Mouse (Mus musculus): Measurements from ENCODE around the gene Castor2. TPM values are rescaled to one million over a fixed set of nuclear protein-coding genes. Genes with fewer than 3 reads are reported as not detected.

Gene Castor2
- total RNA-seq (2022): 10 to 100 TPM; 62.4 to 89.4 (median 68.0) TPM

- DNase-seq (ENCODE audit: low spot score in 2 of 2): peak; percentile 87 to 94
Observed at GRCm38 (mm10) chr5:134099496-134100211, at the start of gene Castor2. Gene Castor2 (plus strand): TSS chr5:134099711.

DNA sequence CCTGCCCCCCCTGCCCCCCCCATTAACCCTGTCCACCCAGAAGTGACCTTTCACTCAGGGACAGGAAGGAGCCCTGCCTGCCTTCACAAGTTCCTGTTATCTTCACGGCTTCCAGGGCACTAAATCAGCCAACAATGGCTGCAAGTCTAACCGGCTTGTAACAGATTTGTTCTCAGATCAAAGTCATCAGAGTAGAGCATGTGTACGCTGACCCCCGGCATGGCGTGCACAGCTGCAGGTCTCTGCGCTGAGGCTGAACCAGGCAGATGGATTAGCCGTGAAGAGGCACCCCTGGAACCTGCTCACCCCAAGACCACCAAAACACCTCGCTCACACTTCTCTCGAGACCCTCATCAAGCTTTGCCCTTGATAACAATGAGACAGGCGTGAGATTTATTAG lies 48.8 kb upstream of the Castor2 start:
- DNase-seq (ENCODE audit: low spot score in 2 of 2): no peak

DNA sequence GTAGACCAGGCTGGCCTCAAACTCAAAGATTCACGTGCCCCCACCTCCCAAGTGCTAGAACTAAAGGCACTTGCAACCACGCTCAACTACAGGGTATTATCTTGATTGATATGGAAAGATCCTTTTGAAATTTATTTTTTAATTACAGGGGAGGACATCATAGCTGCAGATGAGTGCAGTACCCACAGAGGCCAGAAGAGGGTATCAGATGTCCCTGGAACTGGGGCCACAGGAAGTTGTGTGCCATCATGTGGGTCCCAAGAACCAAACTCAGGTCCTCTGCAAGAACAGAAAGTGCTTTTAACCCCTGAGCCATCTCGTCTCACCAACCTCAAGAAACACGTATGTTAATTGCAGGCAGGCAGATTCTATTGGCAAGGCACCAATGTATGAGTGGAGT lies 46.9 kb upstream of the Castor2 start:
- no peak for DNase-seq (ENCODE audit: low spot score in 2 of 2)

DNA sequence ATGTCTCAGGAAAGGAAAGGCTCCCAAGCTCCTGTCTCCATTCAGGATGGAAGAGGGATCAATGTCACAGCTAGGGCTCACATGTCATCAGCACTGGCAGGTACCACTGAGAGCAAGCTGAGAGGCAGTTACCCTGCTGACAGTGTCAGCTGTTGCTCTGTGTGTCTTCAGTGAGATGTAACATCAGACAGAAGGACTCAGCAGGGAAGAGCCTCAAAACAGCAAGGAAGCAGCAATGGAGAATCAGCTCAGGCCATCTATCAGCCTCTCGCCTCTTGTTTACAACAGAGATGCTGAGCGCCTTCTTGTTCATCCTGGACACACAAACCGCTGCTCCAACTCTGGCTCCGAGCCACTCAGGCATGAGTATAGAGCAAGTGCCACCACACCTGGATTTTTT lies 45.0 kb upstream of the Castor2 start:
- DNase-seq (ENCODE audit: low spot score in 2 of 2): no peak

DNA sequence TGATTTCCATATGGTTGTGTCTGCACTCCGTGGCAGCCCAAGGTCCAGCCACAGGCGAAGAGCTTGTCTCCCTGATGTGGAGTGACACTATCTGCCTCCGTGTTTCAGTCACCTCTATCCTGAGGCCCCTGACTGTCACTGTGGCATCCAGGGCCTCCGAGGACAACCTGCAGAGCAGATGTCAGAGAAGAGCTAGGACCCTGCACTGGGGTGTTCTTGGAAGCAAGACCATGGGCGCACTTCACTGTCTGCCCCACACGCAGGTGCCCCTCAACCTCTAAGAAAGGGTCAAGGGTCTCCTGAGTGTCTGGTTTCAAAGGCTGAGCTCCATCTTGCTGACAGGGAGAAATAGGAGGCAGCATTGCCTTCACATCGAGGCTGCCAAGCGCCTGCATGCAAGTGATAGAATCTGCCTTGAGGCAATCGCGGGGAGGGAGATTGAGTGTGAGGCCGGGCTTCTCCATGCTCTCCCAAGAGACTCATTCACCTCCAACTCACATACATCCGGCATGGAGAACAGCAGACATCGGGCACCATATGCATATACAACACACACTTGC lies 40.6 kb upstream of the Castor2 start:
- no peak for DNase-seq (ENCODE audit: low spot score in 2 of 2)

GRCm38 (mm10) chr5:134063362-134064064 lies 36.0 kb upstream of the Castor2 start:
- peak; percentile 63 to 78 for DNase-seq (ENCODE audit: low spot score in 2 of 2)

GRCm38 (mm10) chr5:134066261-134066660 lies 33.2 kb upstream of the Castor2 start:
- no peak for DNase-seq (ENCODE audit: low spot score in 2 of 2)

GRCm38 (mm10) chr5:134067924-134068323 lies 31.6 kb upstream of the Castor2 start:
- DNase-seq (ENCODE audit: low spot score in 2 of 2): no peak

- no peak for DNase-seq (ENCODE audit: low spot score in 2 of 2)
Observed at GRCm38 (mm10) chr5:134073512-134074041, 25.9 kb upstream of the Castor2 start.

DNA sequence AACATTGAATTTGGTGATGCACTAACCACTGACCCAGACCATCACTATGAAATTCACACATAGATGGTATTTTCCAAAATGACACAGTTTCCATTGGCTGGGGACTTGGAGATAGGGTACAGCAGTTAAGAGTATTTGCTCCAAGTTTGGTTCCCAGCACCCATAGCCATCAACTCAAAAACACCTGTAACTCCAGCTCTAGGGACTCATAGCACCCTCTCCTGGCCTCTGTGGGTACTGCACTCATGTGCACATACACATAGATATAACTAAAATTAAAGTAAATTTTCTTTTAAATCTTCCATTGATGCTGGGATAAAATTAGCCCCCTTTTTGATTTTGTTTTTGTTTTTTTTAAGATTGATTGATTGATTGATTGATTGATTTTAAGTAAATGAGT lies 25.1 kb upstream of the Castor2 start:
- no peak for DNase-seq (ENCODE audit: low spot score in 2 of 2)

DNA sequence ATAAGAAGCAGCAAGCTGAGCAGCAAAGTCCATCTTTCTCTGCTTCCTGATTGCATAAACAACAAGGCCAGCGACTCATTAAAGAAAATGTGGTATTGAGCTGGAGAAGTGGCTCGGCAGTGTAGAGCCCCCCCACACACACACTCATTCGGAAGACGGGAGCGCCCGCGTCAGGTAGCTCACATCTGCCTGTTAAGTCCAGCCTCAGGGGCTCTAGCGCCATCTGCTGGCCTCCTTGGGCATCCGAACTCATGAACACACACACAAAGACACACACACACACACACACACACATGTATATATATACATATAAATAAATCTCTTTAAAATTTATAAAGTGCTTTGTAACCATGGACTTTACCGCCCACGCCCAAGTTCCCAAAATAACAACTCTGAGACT lies 23.3 kb upstream of the Castor2 start:
- no peak for DNase-seq (ENCODE audit: low spot score in 2 of 2)

DNA sequence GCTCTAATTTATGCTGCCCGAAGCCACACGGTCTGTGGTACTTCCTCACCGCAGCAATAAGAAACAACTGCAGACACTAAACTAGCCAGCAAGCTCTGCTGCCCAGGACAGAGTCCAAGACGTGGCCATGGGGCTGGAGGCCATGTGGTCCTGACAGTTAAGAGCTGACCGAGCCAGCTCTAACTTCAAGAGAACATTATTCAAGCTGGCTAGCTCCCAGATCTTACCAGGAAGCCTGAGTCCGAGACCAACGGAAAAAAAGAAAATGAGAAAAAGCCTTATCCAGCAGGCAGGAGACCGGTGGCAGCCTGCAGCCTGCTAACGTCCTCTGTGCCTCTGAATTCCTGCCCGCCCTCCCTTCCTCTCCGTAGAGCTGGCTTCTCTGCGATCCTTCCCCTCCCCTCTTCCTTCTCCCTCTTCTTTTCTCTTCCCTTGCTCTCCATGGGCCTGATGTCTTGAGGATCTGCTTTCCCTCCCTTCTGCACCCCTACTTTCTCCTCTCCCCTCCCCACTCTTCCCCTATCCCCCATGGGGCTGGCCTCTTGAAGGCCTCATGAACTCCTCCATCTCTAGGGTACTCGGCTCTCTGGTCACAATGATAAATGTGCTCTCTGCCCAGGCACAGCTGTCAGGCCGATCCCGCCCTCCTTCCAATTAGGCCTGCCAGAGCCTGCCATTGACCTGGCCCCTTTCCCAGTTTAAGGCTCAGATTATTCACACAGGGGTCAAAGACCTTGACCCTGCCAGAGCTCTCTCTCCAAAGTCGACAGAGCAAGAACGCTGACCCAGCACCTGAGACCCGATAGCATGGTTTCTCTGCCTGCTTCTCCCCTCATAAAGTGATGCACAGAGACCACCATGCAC lies 18.6 kb upstream of the Castor2 start:
- no peak for DNase-seq (ENCODE audit: low spot score in 2 of 2)

- no peak for DNase-seq (ENCODE audit: low spot score in 2 of 2)
Observed at GRCm38 (mm10) chr5:134085227-134085626, 14.3 kb upstream of the Castor2 start.

DNA sequence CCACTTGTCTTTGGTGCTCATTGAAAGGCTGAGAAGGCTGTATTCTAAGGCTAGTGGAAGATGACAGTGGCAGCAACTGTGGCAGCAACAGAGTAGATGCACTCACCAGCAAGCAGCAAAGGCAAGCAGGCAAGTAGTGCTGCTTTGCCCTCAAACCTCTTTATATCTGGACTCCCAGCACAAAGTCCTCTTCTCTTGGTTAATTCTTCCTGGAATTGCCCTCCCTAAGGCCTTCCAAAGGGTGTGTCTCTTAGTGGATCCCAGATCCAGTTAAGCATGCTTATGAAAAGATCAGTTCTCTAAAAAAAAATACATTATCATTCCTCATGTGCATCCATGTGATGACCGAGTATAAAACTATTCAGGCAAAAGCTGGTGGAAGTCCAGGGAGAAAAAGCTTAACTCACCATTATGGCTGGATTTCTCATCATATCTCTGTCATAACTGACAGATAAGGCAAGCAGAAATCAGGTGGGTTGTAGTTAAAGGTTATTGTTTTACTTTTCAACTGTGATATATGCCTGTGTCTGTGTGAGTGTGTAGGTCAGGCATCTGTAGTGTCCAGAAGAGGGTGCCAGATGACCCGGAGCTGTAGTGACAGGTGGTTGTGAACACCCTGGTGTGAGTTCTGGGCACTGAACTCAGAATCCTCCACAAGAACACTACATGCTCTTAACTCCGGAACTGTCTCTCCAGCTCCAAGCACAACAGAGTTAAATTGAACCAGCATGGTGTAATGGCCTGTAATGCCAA lies 13.4 kb upstream of the Castor2 start:
- no peak for DNase-seq (ENCODE audit: low spot score in 2 of 2)

DNA sequence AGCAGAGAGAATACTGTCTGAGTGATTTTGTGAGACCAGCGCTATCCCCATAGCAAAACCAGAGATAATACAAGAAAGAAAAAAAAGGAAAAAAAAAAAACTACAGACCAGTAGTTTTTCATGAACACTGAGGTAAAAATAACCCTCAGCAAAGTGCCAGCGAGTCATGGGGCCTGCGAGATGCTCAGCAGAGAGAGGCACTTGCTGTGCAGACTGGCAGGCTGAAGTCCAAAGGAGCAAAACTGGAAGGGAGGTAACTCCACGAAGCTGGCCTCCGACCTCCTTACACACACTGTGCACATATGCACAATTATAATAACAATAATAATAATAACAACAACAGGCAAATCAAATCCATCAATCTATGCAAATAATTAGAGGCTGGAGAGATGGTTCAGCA lies 12.3 kb upstream of the Castor2 start:
- DNase-seq (ENCODE audit: low spot score in 2 of 2): no peak

GRCm38 (mm10) chr5:134095766-134096165 lies 3.7 kb upstream of the Castor2 start:
- no peak for DNase-seq (ENCODE audit: low spot score in 2 of 2)

DNA sequence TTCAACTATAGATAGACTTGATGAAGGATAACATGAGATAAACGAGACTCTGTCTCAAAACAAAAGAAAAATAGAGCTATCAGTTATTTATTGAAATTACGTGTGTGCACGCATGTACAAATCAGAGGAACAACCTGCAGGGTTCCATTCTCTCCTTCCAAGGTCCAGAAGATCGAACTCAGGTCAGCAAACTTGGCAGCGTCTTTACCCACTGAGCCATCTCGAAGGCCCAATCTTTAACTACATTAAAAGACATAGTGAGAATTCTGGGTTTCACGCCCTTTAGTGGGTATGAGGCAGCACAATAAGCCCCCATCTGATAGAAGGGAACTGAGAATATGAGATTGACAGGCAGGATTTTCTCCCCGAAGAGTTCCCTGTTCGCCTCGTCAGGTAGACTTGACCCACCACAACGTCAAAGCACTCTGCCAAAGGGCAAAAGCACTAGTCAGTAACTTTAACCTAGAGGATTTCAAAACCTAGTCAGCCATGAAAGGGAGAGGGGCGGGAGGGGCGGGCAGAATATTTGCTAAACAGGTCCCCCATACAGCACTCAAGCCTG lies 1.1 kb upstream of the Castor2 start:
- no peak for DNase-seq (ENCODE audit: low spot score in 2 of 2)

GRCm38 (mm10) chr5:134098976-134099375 lies 535 bp upstream of the Castor2 start:
- peak in 1 of 2 experiments; percentile 31 for DNase-seq (ENCODE audit: low spot score in 2 of 2)

DNA sequence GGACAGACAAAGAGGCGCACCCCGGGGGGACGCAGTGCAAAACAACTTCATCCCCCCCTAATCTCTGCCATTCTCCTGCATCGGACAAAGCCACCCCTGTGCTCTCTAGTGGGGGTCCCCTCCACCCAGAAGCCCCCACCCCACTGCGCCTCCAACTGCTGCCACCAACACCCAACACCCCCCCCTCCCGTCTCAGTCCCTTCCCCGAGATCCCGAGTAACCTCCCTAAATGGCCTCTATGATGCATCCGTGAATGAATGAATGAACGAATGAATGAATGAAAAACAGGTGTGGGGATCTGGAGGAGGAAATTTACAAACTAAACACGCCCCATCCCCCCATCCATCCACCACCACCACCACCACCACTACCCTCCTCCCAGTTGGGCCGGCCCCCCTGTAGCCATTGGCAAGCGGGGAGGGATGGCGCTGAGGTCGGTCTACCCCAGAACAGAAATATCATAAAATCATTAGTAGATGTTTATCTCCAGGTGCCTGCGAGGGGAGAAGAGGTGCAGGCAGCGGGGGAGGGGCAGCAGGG lies 791 bp downstream of the Castor2 start:
- no peak for DNase-seq (ENCODE audit: low spot score in 2 of 2)

GRCm38 (mm10) chr5:134101322-134101721 lies 1.8 kb downstream of the Castor2 start:
- DNase-seq (ENCODE audit: low spot score in 2 of 2): no peak

All from left cerebral cortex, adult 8-10 months (tissue).